Mouse (Mus musculus) liver, embryonic 13.5 days (tissue): Measurements from ENCODE around the gene B4galnt4. TPM values are rescaled to one million over a fixed set of nuclear protein-coding genes. Genes with fewer than 3 reads are reported as not detected.

Experiments
- ATAC-seq: fragments of 200-750 bp; cut with Nextera tagmentation; 2 replicates; pipeline ENCODE4 v1.8.0; 2017; ENCODE audit warnings: low read depth, mild to moderate bottlenecking, moderate number of reproducible peaks, moderate library complexity
- DNase-seq: peaks from one replicate; pipeline ENCODE4 v3.0.0; 2022
- H3K27ac ChIP-seq: fragments of 300-500 bp; sonication (generic); 2 replicates; pipeline ENCODE4 v1.5.1; 2015; ENCODE audit warnings: moderate library complexity, mild to moderate bottlenecking, inconsistent platforms
- H3K27me3 ChIP-seq: fragments of 300-500 bp; sonication (generic); 2 replicates; pipeline ENCODE4 v1.6.1; 2015; ENCODE audit warnings: mild to moderate bottlenecking, inconsistent platforms
- H3K36me3 ChIP-seq: fragments of 300-500 bp; sonication (generic); 2 replicates; pipeline ENCODE4 v1.6.1; 2015; ENCODE audit warnings: mild to moderate bottlenecking, inconsistent platforms
- H3K4me1 ChIP-seq: fragments of 300-500 bp; sonication (generic); replicated peaks from 2 replicates; pipeline ENCODE4 v1.6.1; 2015; ENCODE audit warnings: inconsistent platforms
- H3K4me2 ChIP-seq: fragments of 300-500 bp; sonication (generic); 2 replicates; pipeline ENCODE4 v1.6.1; 2015; ENCODE audit warnings: inconsistent platforms, mild to moderate bottlenecking, moderate library complexity
- H3K4me3 ChIP-seq: fragments of 300-500 bp; sonication (generic); replicated peaks from 2 replicates; pipeline ENCODE4 v1.5.1; 2015; ENCODE audit warnings: mild to moderate bottlenecking, inconsistent platforms
- H3K9ac ChIP-seq: fragments of 300-500 bp; sonication (generic); 2 replicates; pipeline ENCODE4 v1.6.1; 2015; ENCODE audit warnings: mild to moderate bottlenecking, inconsistent platforms
- H3K9me3 ChIP-seq: fragments of 300-500 bp; sonication (generic); replicated peaks from 2 replicates; pipeline ENCODE4 v1.6.1; 2016; ENCODE audit warnings: inconsistent platforms
- WGBS: fragments of 180-500 bp; shearing (Covaris S2); methylation state at CpG from one replicate; pipeline ENCODE4 v1.1.7; 2015; ENCODE audit not compliant: insufficient replicate concordance; 5-methylcytosine and 5-hydroxymethylcytosine counted together
- polyA plus RNA-seq: library from polyadenylated mRNA; unstranded; fragments of >200 nt; fragmentation: Nextera tagmentation; extraction: Ambion mirVana; gene quantifications from 2 replicates; pipeline ENCODE4 v1.2.1, GENCODE M21; 2015

Gene B4galnt4
- polyA plus RNA-seq, 1 experiment from 2014 or later = 0.81 TPM

DNA sequence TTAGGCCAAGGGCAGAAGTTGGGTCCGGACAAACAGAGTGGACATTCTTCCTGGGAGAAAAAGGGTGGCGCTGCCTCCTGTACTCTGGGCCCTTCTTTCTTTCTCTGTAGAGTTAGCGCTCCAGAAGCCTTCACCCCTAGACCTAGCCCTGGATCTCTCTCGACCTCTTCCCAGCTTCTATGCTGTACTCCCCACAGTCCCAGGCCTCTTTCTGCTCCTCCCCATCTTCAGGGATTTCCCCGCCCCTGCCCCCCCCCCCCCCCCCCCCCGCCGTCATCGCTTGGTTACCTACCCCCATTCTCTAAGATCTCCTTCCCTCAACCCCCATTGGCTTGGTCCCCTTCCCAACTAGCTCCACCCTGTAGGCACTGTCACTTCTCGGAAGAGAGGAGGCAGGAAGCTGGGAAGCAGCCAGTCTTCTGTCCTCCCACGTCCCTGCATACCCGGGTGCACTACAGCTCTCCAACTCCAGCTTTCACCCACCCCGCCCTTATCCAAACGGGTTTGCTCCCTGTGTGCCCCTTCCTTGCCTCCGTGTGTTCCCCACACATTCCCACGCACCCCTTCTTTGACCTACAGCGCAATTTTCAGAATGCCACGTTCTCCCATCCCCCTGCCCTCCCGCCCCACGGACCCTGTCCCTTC lies 13.2 kb upstream of the B4galnt4 start:
- Histone ChIP-seq H3K9ac (peak overlapping the region; percentile 63), H3K27me3 (no peaks in the 10 kb centered on the region), H3K36me3 (no peaks in the 10 kb centered on the region), H3K4me2 (peak overlapping the region; percentile 83), H3K9me3 (no peaks in the 10 kb centered on the region), H3K27ac (peak overlapping the region; percentile 86), H3K4me1 (peaks cover 56% of the 10 kb centered on the region), H3K4me3 (peak overlapping the region; percentile 51)
- 7% methylated on average over 14 of the region's 19 CpGs for WGBS
- DNase-seq (no peak), ATAC-seq (peak; percentile 45)

DNA sequence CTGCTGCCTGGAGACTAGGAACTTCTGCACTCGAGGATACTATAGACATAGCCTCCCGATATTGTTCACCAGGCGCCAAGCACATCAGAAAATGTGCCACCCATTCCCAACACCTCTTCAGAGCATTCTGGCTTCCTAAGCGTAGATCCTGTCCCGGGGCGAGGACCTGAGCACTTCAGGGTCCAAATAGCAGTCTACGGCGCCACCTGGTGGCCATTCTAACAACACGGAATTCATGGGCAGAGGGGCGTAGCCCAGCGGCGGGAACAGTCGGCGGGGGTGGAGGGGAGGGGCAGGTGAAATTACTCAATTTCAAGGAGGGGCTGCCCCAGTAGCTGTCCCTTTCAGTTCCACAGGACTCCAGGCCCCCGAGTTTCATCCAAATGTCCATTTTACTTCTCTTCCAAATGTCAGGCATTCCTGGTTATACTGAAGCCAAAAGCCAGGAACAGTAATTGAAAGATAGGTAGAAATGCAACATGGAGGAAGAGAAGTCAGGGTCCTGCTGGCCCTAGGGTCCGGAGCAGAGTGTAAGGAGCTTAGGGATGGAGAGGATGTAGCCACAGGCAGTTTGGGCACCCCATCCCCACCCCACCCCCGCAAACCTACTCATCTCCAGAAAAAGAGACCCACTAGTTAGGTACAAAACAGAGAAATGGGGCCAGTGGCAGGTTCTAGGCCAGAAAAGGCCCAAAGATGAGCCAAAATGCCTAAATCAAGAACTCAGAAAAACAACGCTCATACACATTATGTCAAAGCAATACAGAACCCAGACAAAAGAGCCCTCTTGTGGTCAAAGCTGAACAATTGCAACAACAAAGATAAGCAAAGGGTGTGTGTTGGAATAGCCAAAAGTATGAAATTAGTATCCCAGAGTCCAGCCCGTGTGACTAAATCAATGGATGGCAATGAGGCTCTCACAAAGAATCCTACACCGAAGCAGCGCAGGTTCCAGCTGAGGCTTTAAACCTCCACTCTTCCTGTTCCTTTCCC lies 12.4 kb upstream of the B4galnt4 start:
- Histone ChIP-seq H3K36me3 (no peaks in the 10 kb centered on the region), H3K4me1 (peaks cover 48% of the 10 kb centered on the region), H3K27ac (peak overlapping the region; percentile 86), H3K27me3 (no peaks in the 10 kb centered on the region), H3K9me3 (no peaks in the 10 kb centered on the region), H3K4me2 (peak overlapping the region; percentile 83), H3K9ac (peak overlapping the region; percentile 63), H3K4me3 (peak overlapping the region; percentile 51)
- ATAC-seq = peak; percentile 77
- DNase-seq = peak; percentile 79
- 8% methylated on average over 21 of the region's 21 CpGs for WGBS

DNA sequence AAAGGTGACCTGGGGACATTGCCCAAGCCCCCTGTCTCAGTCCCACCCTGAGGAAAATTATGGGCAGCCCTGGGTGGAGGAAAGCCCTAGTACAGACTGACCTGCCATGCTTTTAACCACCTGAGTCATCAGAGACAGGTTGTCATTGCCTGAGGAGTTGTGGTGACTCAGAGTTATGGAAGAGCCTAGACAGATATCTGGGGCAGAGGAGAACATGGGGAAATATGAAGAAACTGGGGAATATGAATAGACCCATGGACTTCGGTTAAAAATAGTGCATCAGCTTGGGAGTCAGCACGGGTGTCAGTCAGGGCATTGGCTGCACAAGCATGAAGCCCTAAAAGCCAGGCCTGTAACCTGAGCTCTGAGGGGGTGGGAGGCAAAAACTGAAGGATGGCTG lies 11.6 kb upstream of the B4galnt4 start:
- Histone ChIP-seq H3K4me2 (no peak overlapping the region), H3K9me3 (no peaks in the 10 kb centered on the region), H3K9ac (no peak overlapping the region), H3K4me3 (no peak overlapping the region), H3K36me3 (no peaks in the 10 kb centered on the region), H3K27me3 (no peaks in the 10 kb centered on the region), H3K4me1 (peaks cover 42% of the 10 kb centered on the region), H3K27ac (no peak overlapping the region)
- no peak for DNase-seq
- 66% methylated on average over 2 of the region's 2 CpGs for WGBS
- no peak for ATAC-seq

DNA sequence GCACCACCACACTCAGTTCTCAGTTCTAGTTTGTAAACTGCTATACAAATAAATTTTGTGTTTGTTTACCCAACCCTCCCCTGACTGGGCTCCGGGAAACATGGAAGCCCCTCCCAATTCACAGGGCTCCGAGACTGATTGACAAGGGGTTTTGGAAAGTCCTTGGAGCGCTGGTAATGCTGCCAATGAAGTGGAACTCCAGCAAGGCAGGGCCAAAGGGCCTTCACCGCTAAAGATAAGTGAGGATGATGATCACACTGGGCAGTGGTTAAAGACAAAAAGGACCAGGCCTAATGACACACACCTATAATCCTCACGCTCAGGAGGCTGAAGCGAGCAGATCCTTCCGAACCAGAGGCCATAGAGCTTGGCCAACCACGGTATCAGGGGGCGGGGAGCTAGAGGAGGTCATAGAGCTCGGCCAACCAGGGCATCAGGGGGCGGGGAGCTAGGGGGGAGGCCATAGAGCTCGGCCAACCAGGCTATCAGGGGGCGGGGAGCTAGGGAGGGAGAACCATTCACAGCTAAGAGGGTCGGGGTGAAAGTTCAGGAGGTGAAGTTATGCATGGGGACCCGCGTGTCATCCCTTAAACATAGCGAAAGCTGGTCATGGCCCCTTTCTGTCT lies 9.7 kb upstream of the B4galnt4 start:
- 57% methylated on average over 17 of the region's 17 CpGs for WGBS
- Histone ChIP-seq H3K4me2 (no peak overlapping the region), H3K4me3 (no peak overlapping the region), H3K27ac (no peak overlapping the region), H3K9ac (no peak overlapping the region), H3K9me3 (no peaks in the 10 kb centered on the region), H3K36me3 (no peaks in the 10 kb centered on the region), H3K4me1 (peaks cover 29% of the 10 kb centered on the region), H3K27me3 (0 out of 2 replicates have a peak, but pooled peaks cover 4% of the 10 kb centered on the region)
- no peak for ATAC-seq
- DNase-seq = no peak

DNA sequence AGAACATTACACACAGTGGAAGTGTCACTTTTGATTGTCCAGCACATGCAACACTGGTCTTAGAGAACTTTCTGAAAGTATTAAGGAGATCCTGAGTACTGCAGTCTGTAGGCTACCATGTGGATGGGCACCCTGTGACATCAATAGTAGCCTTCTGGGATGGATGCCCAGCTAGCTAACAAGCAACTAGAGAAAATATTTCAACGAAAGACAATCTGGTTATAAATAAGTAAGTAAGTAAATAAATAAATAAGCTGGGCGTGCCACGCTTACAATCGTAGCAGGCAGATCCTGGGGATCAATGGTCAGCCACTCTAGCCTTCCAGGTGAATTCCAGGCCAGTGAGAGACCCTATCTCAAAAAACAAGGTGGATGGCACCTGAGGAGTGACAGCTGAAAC lies 8.9 kb upstream of the B4galnt4 start:
- no peak overlapping the region for H3K4me3 ChIP-seq
- no peak overlapping the region for H3K4me2 ChIP-seq
- H3K9me3 ChIP-seq = no peaks in the 10 kb centered on the region
- no peak overlapping the region for H3K27ac ChIP-seq
- no peaks in the 10 kb centered on the region for H3K36me3 ChIP-seq
- peaks cover 9% of the 10 kb centered on the region for H3K27me3 ChIP-seq
- ATAC-seq = no peak
- no peak for DNase-seq
- no peak overlapping the region for H3K9ac ChIP-seq
- 74% methylated on average over 4 of the region's 4 CpGs for WGBS
- H3K4me1 ChIP-seq = peaks cover 20% of the 10 kb centered on the region

DNA sequence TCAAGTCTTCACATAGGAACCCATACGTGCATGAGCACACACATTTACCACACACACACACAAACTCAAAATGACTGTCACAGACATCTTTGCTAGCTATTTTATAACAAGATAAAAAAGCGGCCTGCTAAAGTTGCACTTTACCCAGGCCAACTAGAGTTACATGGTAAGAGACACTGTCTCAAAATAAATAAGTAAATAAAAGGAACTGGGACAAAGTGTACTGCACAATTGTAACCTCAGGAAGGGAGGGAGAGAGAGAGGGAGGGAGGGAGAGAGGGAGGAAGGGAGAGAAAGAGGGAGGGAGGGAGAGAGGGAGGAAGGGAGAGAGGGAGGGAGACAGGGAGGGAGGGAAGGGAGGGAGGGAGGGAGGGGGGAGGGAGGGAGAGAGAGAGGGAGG lies 8.5 kb upstream of the B4galnt4 start:
- H3K36me3 ChIP-seq = no peaks in the 10 kb centered on the region
- H3K9me3 ChIP-seq = no peaks in the 10 kb centered on the region
- ATAC-seq = no peak
- 55% methylated on average over 2 of the region's 2 CpGs for WGBS
- H3K27ac ChIP-seq = no peak overlapping the region
- no peak for DNase-seq
- no peak overlapping the region for H3K9ac ChIP-seq
- peaks cover 13% of the 10 kb centered on the region for H3K27me3 ChIP-seq
- H3K4me1 ChIP-seq = peaks cover 16% of the 10 kb centered on the region
- no peak overlapping the region for H3K4me3 ChIP-seq
- no peak overlapping the region for H3K4me2 ChIP-seq

DNA sequence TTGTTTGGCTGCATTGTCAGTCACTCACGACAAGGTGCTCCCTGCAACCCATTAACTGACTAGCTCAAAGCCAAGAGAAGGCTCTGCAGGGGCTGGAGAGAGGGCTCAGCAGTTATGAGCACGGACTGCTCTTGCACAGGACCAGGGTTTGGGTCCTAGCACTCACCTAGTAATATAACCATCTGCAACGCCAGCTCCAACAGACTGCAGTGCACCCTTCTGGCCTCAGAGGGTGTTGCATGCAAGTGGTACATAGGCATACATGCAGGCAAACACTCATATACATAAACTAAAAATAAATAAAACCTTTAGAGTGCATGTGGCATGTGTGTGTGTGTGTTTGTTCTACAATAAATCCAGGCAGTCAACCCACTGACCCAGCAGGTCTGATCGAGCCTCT lies 5.1 kb upstream of the B4galnt4 start:
- no peak for ATAC-seq
- no peaks in the 10 kb centered on the region for H3K36me3 ChIP-seq
- H3K4me1 ChIP-seq = peaks cover 11% of the 10 kb centered on the region
- DNase-seq = no peak
- H3K4me3 ChIP-seq = no peak overlapping the region
- WGBS = 47% methylated on average over 4 of the region's 4 CpGs
- no peak overlapping the region for H3K4me2 ChIP-seq
- peaks cover 47% of the 10 kb centered on the region for H3K27me3 ChIP-seq
- H3K9me3 ChIP-seq = no peaks in the 10 kb centered on the region
- no peak overlapping the region for H3K9ac ChIP-seq
- H3K27ac ChIP-seq = no peak overlapping the region

DNA sequence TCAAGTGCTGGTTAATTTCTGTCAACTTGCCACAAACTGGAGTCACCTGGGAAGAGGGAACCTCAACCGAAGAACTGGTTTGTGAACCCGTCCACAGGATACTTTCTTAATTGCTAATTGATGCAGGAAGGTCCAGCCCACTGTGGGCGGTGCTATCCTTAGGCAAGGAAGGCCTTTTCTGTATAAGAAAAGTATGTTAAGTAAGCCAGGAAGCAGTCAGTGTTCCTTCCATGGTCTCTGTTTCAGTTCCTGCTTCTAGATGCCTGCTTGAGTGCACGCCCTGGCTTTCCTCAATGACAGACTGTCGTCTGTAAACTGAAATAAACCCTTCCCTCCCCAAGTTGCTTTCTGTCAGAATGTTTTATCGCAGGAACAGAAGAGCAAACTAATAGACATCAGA lies 3.9 kb upstream of the B4galnt4 start:
- 65% methylated on average over 6 of the region's 6 CpGs for WGBS
- Histone ChIP-seq H3K4me3 (no peak overlapping the region), H3K27me3 (peaks cover 59% of the 10 kb centered on the region), H3K9ac (no peak overlapping the region), H3K4me2 (no peak overlapping the region), H3K9me3 (no peaks in the 10 kb centered on the region), H3K36me3 (no peaks in the 10 kb centered on the region), H3K27ac (no peak overlapping the region), H3K4me1 (peaks cover 19% of the 10 kb centered on the region)
- ATAC-seq = no peak
- no peak for DNase-seq

DNA sequence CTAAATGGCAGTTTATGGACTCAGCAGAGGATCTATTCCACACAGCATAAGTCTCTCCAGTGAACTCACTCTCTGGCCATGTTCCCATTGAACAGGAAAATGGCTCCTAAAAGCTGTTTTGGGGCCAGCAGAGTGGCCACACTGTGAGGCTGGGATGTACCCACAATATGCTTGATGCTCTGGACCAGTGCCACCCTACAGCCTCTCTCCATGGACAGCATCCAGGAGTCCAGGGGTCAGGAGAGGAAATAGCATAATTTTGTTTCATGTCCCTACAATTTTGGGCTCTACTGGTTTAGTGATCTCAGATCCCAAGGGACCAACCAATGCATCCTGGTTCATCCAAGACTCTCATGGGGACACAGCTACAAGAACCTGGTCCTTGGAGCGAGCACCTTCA lies 3.4 kb upstream of the B4galnt4 start:
- ATAC-seq (no peak), DNase-seq (no peak)
- no peak overlapping the region for H3K27ac ChIP-seq
- no peak overlapping the region for H3K4me3 ChIP-seq
- 56% methylated on average over 1 of the region's 1 CpGs for WGBS
- no peak overlapping the region for H3K4me2 ChIP-seq
- peaks cover 65% of the 10 kb centered on the region for H3K27me3 ChIP-seq
- no peaks in the 10 kb centered on the region for H3K36me3 ChIP-seq
- H3K9me3 ChIP-seq = no peaks in the 10 kb centered on the region
- no peak overlapping the region for H3K9ac ChIP-seq
- peaks cover 24% of the 10 kb centered on the region for H3K4me1 ChIP-seq

DNA sequence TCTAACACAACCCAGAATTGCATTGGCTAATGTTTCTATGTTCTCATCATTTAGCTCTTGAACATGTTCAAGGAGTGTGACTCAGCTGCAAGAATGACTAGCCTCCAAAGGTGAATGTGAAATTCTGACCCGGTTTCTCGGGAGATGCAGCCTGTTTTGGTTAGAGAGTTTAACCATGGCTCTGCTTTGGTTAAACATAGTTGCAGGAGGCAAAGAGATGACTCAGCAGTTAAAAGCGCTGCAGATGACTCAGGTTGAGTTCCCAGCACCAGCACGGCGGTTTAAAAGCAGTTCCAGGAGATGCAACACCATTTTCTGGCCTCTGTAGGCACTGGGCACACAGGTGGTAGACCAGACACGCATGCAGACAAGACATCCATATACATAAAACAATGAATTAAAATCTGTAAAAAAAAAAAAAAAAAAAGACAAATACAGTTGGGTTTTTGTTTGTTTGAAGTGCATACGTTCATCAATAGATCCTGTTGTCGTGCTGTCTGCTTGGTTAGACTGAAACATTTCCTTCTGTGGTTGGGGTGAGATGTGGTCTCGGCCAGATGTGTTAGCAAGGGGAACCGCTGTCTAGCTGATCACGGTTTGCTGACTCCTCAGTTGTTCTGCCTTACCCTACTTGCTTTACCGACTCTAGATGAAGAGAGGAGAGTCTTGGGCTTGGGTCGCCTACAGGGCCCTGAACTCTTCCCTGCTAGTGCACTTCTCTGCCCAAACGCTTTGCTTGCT lies 2.1 kb upstream of the B4galnt4 start:
- WGBS = 53% methylated on average over 14 of the region's 14 CpGs
- DNase-seq = no peak
- Histone ChIP-seq H3K27ac (no peak overlapping the region), H3K4me2 (no peak overlapping the region), H3K9ac (no peak overlapping the region), H3K36me3 (no peaks in the 10 kb centered on the region), H3K9me3 (no peaks in the 10 kb centered on the region), H3K4me3 (no peak overlapping the region), H3K4me1 (peaks cover 35% of the 10 kb centered on the region), H3K27me3 (peaks cover 76% of the 10 kb centered on the region)
- ATAC-seq = no peak

DNA sequence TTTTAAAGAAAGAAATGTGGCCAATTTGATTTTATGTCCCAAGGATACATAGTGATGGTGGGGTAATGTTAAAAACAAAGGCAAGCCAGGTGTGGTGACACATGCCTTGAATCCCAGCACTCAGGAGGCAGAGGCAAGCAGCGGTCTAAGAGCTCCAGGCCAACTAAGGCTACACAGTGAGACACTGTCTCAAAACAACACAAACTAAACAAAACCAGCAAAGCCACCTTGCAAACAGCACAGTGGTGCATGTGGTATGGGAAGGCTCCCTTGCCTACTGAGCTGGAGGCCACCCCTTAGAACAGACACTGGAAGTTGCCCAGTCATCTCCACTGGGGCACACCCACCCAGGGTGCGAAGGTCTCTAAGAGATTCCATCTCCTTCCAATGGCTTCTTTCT lies 975 bp upstream of the B4galnt4 start:
- no peaks in the 10 kb centered on the region for H3K9me3 ChIP-seq
- H3K9ac ChIP-seq = no peak overlapping the region
- 0 out of 2 replicates have a peak overlapping the region, but pooled peaks have one; percentile 80 for H3K4me2 ChIP-seq
- 41% methylated on average over 2 of the region's 2 CpGs for WGBS
- DNase-seq (no peak), ATAC-seq (peak; percentile 43)
- H3K27ac ChIP-seq = no peak overlapping the region
- H3K4me1 ChIP-seq = peaks cover 46% of the 10 kb centered on the region
- peaks cover 73% of the 10 kb centered on the region for H3K27me3 ChIP-seq
- peak overlapping the region; percentile 55; the same call in 1 of the 2 replicates for H3K4me3 ChIP-seq
- H3K36me3 ChIP-seq = no peaks in the 10 kb centered on the region
